Mouse (Mus musculus): ENCODE measurements around the gene Cox10. TPM values are rescaled to one million over a fixed set of nuclear protein-coding genes. Genes with fewer than 3 reads are reported as not detected.

Gene Cox10
- polyA plus RNA-seq, 1 experiment from 2014 or later: 23.9 TPM

- ATAC-seq (ENCODE audit: low FRiP score, low read depth): no peak
- no peaks in the 10 kb centered on the region for H3K9me3 ChIP-seq
- no peak overlapping the region for H3K4me3 ChIP-seq
- H3K36me3 ChIP-seq: no peaks in the 10 kb centered on the region
- H3K27ac ChIP-seq: no peak overlapping the region
- H3K4me2 ChIP-seq (replicated peaks): no peak overlapping the region
- peaks cover 30% of the 10 kb centered on the region for H3K4me1 ChIP-seq
- H3K27me3 ChIP-seq: peaks cover 7% of the 10 kb centered on the region; the same call in 1 of the 2 replicates
- WGBS: 85% methylated on average over 8 of the region's 8 CpGs
- H3K9ac ChIP-seq: no peak overlapping the region
Observed at GRCm38 (mm10) chr11:64019235-64019634, 60.0 kb downstream of the Cox10 start.

GRCm38 (mm10) chr11:64018165-64018564 lies 61.1 kb downstream of the Cox10 start:
- Histone ChIP-seq H3K36me3 (no peaks in the 10 kb centered on the region), H3K4me2 (replicated peaks) (no peak overlapping the region), H3K9ac (no peak overlapping the region), H3K9me3 (no peaks in the 10 kb centered on the region), H3K4me3 (no peak overlapping the region), H3K27me3 (peaks cover 7% of the 10 kb centered on the region; the same call in 1 of the 2 replicates), H3K27ac (no peak overlapping the region), H3K4me1 (peaks cover 20% of the 10 kb centered on the region)
- WGBS: 77% methylated on average over 5 of the region's 5 CpGs
- ATAC-seq (ENCODE audit: low FRiP score, low read depth): no peak

GRCm38 (mm10) chr11:64015309-64015708 lies 64.0 kb downstream of the Cox10 start:
- no peak for ATAC-seq (ENCODE audit: low FRiP score, low read depth)
- H3K27me3 ChIP-seq: peaks cover 11% of the 10 kb centered on the region
- H3K9me3 ChIP-seq: no peaks in the 10 kb centered on the region
- peaks cover 24% of the 10 kb centered on the region for H3K4me1 ChIP-seq
- H3K9ac ChIP-seq: no peak overlapping the region
- H3K4me2 ChIP-seq (replicated peaks): no peak overlapping the region
- no peak overlapping the region for H3K27ac ChIP-seq
- H3K36me3 ChIP-seq: no peaks in the 10 kb centered on the region
- WGBS: 74% methylated on average over 6 of the region's 6 CpGs
- H3K4me3 ChIP-seq: no peak overlapping the region

- Histone ChIP-seq H3K27ac (no peak overlapping the region), H3K9me3 (peaks cover 3% of the 10 kb centered on the region; the same call in 1 of the 2 replicates), H3K4me2 (replicated peaks) (no peak overlapping the region), H3K36me3 (no peaks in the 10 kb centered on the region), H3K27me3 (peaks cover 12% of the 10 kb centered on the region), H3K9ac (no peak overlapping the region), H3K4me3 (no peak overlapping the region), H3K4me1 (peaks cover 24% of the 10 kb centered on the region)
- no peak for ATAC-seq (ENCODE audit: low FRiP score, low read depth)
- 55% methylated on average over 22 of the region's 22 CpGs for WGBS
Observed at GRCm38 (mm10) chr11:64010724-64011496, 68.4 kb downstream of the Cox10 start.

GRCm38 (mm10) chr11:64004152-64004551 lies 75.1 kb downstream of the Cox10 start:
- H3K9me3 ChIP-seq: peaks cover 3% of the 10 kb centered on the region; the same call in 1 of the 2 replicates
- H3K36me3 ChIP-seq: no peaks in the 10 kb centered on the region
- H3K4me1 ChIP-seq: peaks cover 39% of the 10 kb centered on the region
- ATAC-seq (ENCODE audit: low FRiP score, low read depth): no peak
- H3K4me3 ChIP-seq: no peak overlapping the region
- no peak overlapping the region for H3K9ac ChIP-seq
- no peak overlapping the region for H3K4me2 ChIP-seq (replicated peaks)
- H3K27ac ChIP-seq: no peak overlapping the region
- WGBS: 77% methylated on average over 4 of the region's 4 CpGs
- no peaks in the 10 kb centered on the region for H3K27me3 ChIP-seq

- peaks cover 3% of the 10 kb centered on the region; the same call in 1 of the 2 replicates for H3K9me3 ChIP-seq
- 27% methylated on average over 3 of the region's 3 CpGs for WGBS
- no peaks in the 10 kb centered on the region for H3K27me3 ChIP-seq
- no peak overlapping the region for H3K27ac ChIP-seq
- H3K36me3 ChIP-seq: no peaks in the 10 kb centered on the region
- peaks cover 39% of the 10 kb centered on the region for H3K4me1 ChIP-seq
- H3K4me3 ChIP-seq: no peak overlapping the region
- H3K4me2 ChIP-seq (replicated peaks): no peak overlapping the region
- H3K9ac ChIP-seq: no peak overlapping the region
- peak; percentile 64; the same call in 1 of the 2 replicates for ATAC-seq (ENCODE audit: low FRiP score, low read depth)
Observed at GRCm38 (mm10) chr11:64003484-64003883, 75.8 kb downstream of the Cox10 start.

GRCm38 (mm10) chr11:64002629-64003028 lies 76.6 kb downstream of the Cox10 start:
- no peaks in the 10 kb centered on the region for H3K36me3 ChIP-seq
- no peak for ATAC-seq (ENCODE audit: low FRiP score, low read depth)
- peaks cover 3% of the 10 kb centered on the region; the same call in 1 of the 2 replicates for H3K9me3 ChIP-seq
- no peak overlapping the region for H3K4me3 ChIP-seq
- no peak overlapping the region for H3K9ac ChIP-seq
- H3K27ac ChIP-seq: no peak overlapping the region
- 83% methylated on average over 2 of the region's 2 CpGs for WGBS
- H3K4me1 ChIP-seq: peaks cover 39% of the 10 kb centered on the region
- no peak overlapping the region for H3K4me2 ChIP-seq (replicated peaks)
- H3K27me3 ChIP-seq: no peaks in the 10 kb centered on the region

- Histone ChIP-seq H3K27ac (no peak overlapping the region), H3K4me1 (peaks cover 39% of the 10 kb centered on the region), H3K4me2 (replicated peaks) (no peak overlapping the region), H3K36me3 (no peaks in the 10 kb centered on the region), H3K9ac (no peak overlapping the region), H3K27me3 (no peaks in the 10 kb centered on the region), H3K4me3 (no peak overlapping the region), H3K9me3 (no peaks in the 10 kb centered on the region)
- WGBS: 48% methylated on average over 2 of the region's 2 CpGs
- ATAC-seq (ENCODE audit: low FRiP score, low read depth): no peak
Observed at GRCm38 (mm10) chr11:64001111-64001510, 78.2 kb downstream of the Cox10 start.

GRCm38 (mm10) chr11:64000200-64000794 lies 79.0 kb downstream of the Cox10 start:
- ATAC-seq (ENCODE audit: low FRiP score, low read depth): no peak
- H3K27me3 ChIP-seq: no peaks in the 10 kb centered on the region
- no peak overlapping the region for H3K9ac ChIP-seq
- no peak overlapping the region for H3K27ac ChIP-seq
- peaks cover 39% of the 10 kb centered on the region for H3K4me1 ChIP-seq
- no peak overlapping the region for H3K4me2 ChIP-seq (replicated peaks)
- no peak overlapping the region for H3K4me3 ChIP-seq
- whole genome bisulfite sequencing: 62% methylated on average over 5 of the region's 5 CpGs
- no peaks in the 10 kb centered on the region for H3K9me3 ChIP-seq
- no peaks in the 10 kb centered on the region for H3K36me3 ChIP-seq

- WGBS: 52% methylated on average over 6 of the region's 6 CpGs
- Histone ChIP-seq H3K4me3 (no peak overlapping the region), H3K27ac (no peak overlapping the region), H3K27me3 (no peaks in the 10 kb centered on the region), H3K9ac (no peak overlapping the region), H3K4me1 (peaks cover 39% of the 10 kb centered on the region), H3K4me2 (replicated peaks) (no peak overlapping the region), H3K36me3 (no peaks in the 10 kb centered on the region), H3K9me3 (no peaks in the 10 kb centered on the region)
- ATAC-seq (ENCODE audit: low FRiP score, low read depth): no peak
Observed at GRCm38 (mm10) chr11:63999431-63999830, 79.8 kb downstream of the Cox10 start.

GRCm38 (mm10) chr11:63991958-63992357 lies 87.3 kb downstream of the Cox10 start:
- H3K4me3 ChIP-seq: no peak overlapping the region
- ATAC-seq (ENCODE audit: low FRiP score, low read depth): no peak
- 79% methylated on average over 8 of the region's 8 CpGs for WGBS
- H3K27ac ChIP-seq: no peak overlapping the region
- no peaks in the 10 kb centered on the region for H3K4me1 ChIP-seq
- no peaks in the 10 kb centered on the region for H3K9me3 ChIP-seq
- H3K27me3 ChIP-seq: no peaks in the 10 kb centered on the region
- peaks cover 4% of the 10 kb centered on the region; the same call in 1 of the 2 replicates for H3K36me3 ChIP-seq
- H3K9ac ChIP-seq: no peak overlapping the region
- no peak overlapping the region for H3K4me2 ChIP-seq (replicated peaks)

GRCm38 (mm10) chr11:63990759-63991158 lies 88.5 kb downstream of the Cox10 start:
- no peak for ATAC-seq (ENCODE audit: low FRiP score, low read depth)
- H3K9me3 ChIP-seq: no peaks in the 10 kb centered on the region
- H3K27ac ChIP-seq: no peak overlapping the region
- H3K27me3 ChIP-seq: no peaks in the 10 kb centered on the region
- H3K36me3 ChIP-seq: peaks cover 4% of the 10 kb centered on the region; the same call in 1 of the 2 replicates
- no peaks in the 10 kb centered on the region for H3K4me1 ChIP-seq
- no peak overlapping the region for H3K4me3 ChIP-seq
- 86% methylated on average over 7 of the region's 7 CpGs for WGBS
- no peak overlapping the region for H3K9ac ChIP-seq
- no peak overlapping the region for H3K4me2 ChIP-seq (replicated peaks)

All from limb, embryonic 13.5 days (tissue).